Mouse (Mus musculus): ENCODE data around the gene Stoml2. TPM values are rescaled to one million over a fixed set of nuclear protein-coding genes. Genes with fewer than 3 reads are reported as not detected.
A peak's percentile ranks its signal among the peaks of the same experiment; 100 is the strongest.

Stoml2 gene
- total and polyA plus RNA-seq, 3 experiments: 97.3 to 114 (median 101) TPM

DNA sequence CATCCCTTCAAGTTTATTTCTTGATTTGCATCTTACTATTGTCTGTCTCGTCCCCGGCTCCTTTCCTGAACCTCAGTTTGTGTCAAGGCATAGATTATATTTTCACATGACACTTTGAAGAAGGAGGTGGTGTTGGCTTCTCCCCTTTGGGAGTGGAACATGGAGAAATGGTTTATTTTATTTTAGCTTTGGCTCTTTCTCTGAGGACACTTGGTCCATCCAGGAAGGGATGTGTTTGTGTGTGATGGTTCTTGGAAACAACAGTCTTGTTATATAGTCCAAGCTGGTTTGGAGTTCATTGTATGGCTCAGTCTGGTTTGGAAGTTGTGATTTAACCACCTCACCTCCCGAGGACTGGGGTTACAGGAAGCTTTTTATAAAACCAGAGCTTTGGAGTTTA is 28.2 kb upstream of the Stoml2 start:
- H3K27ac ChIP-seq: peak overlapping the region; percentile 80
- 27% methylated on average over 3 of the region's 3 CpGs for WGBS
- intact Hi-C loops (cut with DNase I): no loop called here
- peak overlapping the region; percentile 89 for H3K4me3 ChIP-seq
- no peaks in the 10 kb centered on the region; the same call in 1 of the 2 replicates for H3K36me3 ChIP-seq (ENCODE audit: control insufficient read depth, insufficient read depth, low read length)
- no peak for DNase-seq
- no peak overlapping the region for H3K9ac ChIP-seq (ENCODE audit: low read depth, low read length)
- no peaks in the 10 kb centered on the region for H3K27me3 ChIP-seq (ENCODE audit: control insufficient read depth, insufficient read depth, low read length)
- no peaks in the 10 kb centered on the region; the same call in 1 of the 2 replicates for H3K4me1 ChIP-seq (ENCODE audit: control insufficient read depth, insufficient read depth, low read length)
- H3K79me2 ChIP-seq (replicated peaks; ENCODE audit: control insufficient read depth, insufficient read depth, low read length): no peaks in the 10 kb centered on the region
- TF ChIP-seq CTCF (IDR thresholded peaks at IDR 0.05) (no peak), POLR2A (IDR thresholded peaks at IDR 0.05; ENCODE audit: insufficient read depth, low read depth, low read length) (no peak), EP300 (IDR thresholded peaks at IDR 0.05; ENCODE audit: insufficient read depth, low read depth, low read length) (no peak)

- Histone ChIP-seq H3K9ac (ENCODE audit: low read depth, low read length) (peak within 1 kb of the TSS; percentile 86), H3K4me1 (ENCODE audit: control insufficient read depth, insufficient read depth, low read length) (no peaks in the 10 kb centered on the region; the same call in 1 of the 2 replicates), H3K79me2 (replicated peaks; ENCODE audit: control insufficient read depth, insufficient read depth, low read length) (no peaks in the 10 kb centered on the region), H3K27me3 (ENCODE audit: control insufficient read depth, insufficient read depth, low read length) (no peaks in the 10 kb centered on the region), H3K36me3 (ENCODE audit: control insufficient read depth, insufficient read depth, low read length) (no peaks in the 10 kb centered on the region; the same call in 1 of the 2 replicates), H3K4me3 (peak within 1 kb of the TSS; percentile 89), H3K27ac (peak within 1 kb of the TSS; percentile 80)
- intact Hi-C loops (cut with DNase I): no loop called here
- under 1% methylated on average over 84 of the region's 90 CpGs for WGBS
- DNase-seq: peak; percentile 90 to 93
- TF ChIP-seq EP300 (IDR thresholded peaks at IDR 0.05; ENCODE audit: insufficient read depth, low read depth, low read length) (no peak), POLR2A (IDR thresholded peaks at IDR 0.05; ENCODE audit: insufficient read depth, low read depth, low read length) (peak; percentile 81)
Measured at GRCm38 (mm10) chr4:43058753-43059654, 27.5 kb upstream of the Stoml2 start, which contains the start of gene Unc13b. TSS of gene Unc13b (plus strand) at chr4:43058953.

GRCm38 (mm10) chr4:43058392-43058752 is 26.9 kb upstream of the Stoml2 start:
- no peak for DNase-seq
- intact Hi-C loops (cut with DNase I): no loop called here
- H3K4me1 ChIP-seq (ENCODE audit: control insufficient read depth, insufficient read depth, low read length): no peaks in the 10 kb centered on the region
- TF ChIP-seq CTCF (IDR thresholded peaks at IDR 0.05): no peak
- TF ChIP-seq POLR2A (IDR thresholded peaks at IDR 0.05; ENCODE audit: insufficient read depth, low read depth, low read length): no peak
- TF ChIP-seq EP300 (IDR thresholded peaks at IDR 0.05; ENCODE audit: insufficient read depth, low read depth, low read length): no peak
- 19% methylated on average over 8 of the region's 8 CpGs for WGBS
- no peak overlapping the region for H3K9ac ChIP-seq (ENCODE audit: low read depth, low read length)
- H3K36me3 ChIP-seq (ENCODE audit: control insufficient read depth, insufficient read depth, low read length): no peaks in the 10 kb centered on the region; the same call in 1 of the 2 replicates
- no peaks in the 10 kb centered on the region for H3K79me2 ChIP-seq (replicated peaks; ENCODE audit: control insufficient read depth, insufficient read depth, low read length)
- H3K4me3 ChIP-seq: peak overlapping the region; percentile 89
- no peaks in the 10 kb centered on the region for H3K27me3 ChIP-seq (ENCODE audit: control insufficient read depth, insufficient read depth, low read length)
- H3K27ac ChIP-seq: no peak overlapping the region

DNA sequence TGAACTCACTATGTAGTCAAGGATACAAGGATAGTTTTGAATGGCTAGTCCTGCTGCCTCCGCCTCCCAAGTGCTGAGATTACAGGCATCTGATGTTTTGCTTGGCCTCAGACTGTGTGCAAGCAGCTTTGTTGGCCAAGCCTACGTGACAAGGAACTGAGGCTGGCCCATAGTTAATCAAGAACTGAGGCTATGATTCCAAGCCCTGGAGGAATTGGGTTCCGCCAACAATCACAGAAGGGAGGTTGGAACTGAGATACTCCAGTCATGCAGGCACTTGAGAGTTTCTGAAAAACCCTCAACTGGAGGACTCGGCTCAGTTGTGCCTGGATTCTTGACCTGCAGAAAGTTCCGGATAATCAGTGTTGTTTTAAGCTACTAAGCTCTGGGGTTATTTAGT is 26.1 kb upstream of the Stoml2 start:
- peak in 1 of 2 experiments; percentile 37 for DNase-seq
- 77% methylated on average over 5 of the region's 5 CpGs for WGBS
- Histone ChIP-seq H3K36me3 (ENCODE audit: control insufficient read depth, insufficient read depth, low read length) (no peaks in the 10 kb centered on the region; the same call in 1 of the 2 replicates), H3K79me2 (replicated peaks; ENCODE audit: control insufficient read depth, insufficient read depth, low read length) (no peaks in the 10 kb centered on the region), H3K9ac (ENCODE audit: low read depth, low read length) (no peak overlapping the region), H3K4me3 (no peak overlapping the region), H3K4me1 (ENCODE audit: control insufficient read depth, insufficient read depth, low read length) (no peaks in the 10 kb centered on the region), H3K27ac (no peak overlapping the region), H3K27me3 (ENCODE audit: control insufficient read depth, insufficient read depth, low read length) (no peaks in the 10 kb centered on the region)
- intact Hi-C loops (cut with DNase I): no loop called here
- TF ChIP-seq EP300 (IDR thresholded peaks at IDR 0.05; ENCODE audit: insufficient read depth, low read depth, low read length) (no peak), POLR2A (IDR thresholded peaks at IDR 0.05; ENCODE audit: insufficient read depth, low read depth, low read length) (no peak), CTCF (IDR thresholded peaks at IDR 0.05) (no peak)

DNA sequence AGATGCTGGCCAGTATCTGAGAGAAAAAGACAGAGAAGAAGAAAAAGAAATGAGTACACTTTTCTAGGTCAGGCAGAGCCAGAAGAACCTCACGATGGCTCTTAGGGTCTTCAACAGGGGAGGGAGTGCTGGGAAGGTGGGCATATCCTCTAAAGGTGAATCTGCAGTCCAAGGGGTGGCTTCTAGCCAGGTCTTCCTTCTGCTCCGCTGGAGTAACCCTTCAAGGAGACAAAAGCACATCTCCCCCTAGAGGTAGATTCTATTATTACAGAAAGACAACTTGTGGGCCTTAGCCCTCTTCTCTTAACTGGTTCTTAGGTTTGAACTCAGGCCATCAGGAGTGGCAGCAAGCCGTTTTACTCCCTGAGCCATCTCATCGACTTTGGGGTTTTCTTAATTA is 21.1 kb upstream of the Stoml2 start:
- 8% methylated on average over 4 of the region's 4 CpGs for WGBS

GRCm38 (mm10) chr4:43047231-43047630 is 15.7 kb upstream of the Stoml2 start:
- H3K27ac ChIP-seq: peak overlapping the region; percentile 32; the same call in 1 of the 2 replicates
- TF ChIP-seq CTCF (IDR thresholded peaks at IDR 0.05): peak; percentile 88
- TF ChIP-seq EP300 (IDR thresholded peaks at IDR 0.05; ENCODE audit: insufficient read depth, low read depth, low read length): no peak
- no peaks in the 10 kb centered on the region for H3K27me3 ChIP-seq (ENCODE audit: control insufficient read depth, insufficient read depth, low read length)
- peak; percentile 44 to 75 for DNase-seq
- H3K9ac ChIP-seq (ENCODE audit: low read depth, low read length): no peak overlapping the region
- no peaks in the 10 kb centered on the region for H3K79me2 ChIP-seq (replicated peaks; ENCODE audit: control insufficient read depth, insufficient read depth, low read length)
- 4% methylated on average over 5 of the region's 5 CpGs for WGBS
- intact Hi-C loops (cut with DNase I): loop anchor here (1.0 to 10.0 kb wide), 4 partner anchors 68 to 375 kb away; no protein-coding TSS in a partner anchor
- H3K4me1 ChIP-seq (ENCODE audit: control insufficient read depth, insufficient read depth, low read length): peaks cover 5% of the 10 kb centered on the region
- H3K4me3 ChIP-seq: no peak overlapping the region; the same call in 1 of the 2 replicates
- no peaks in the 10 kb centered on the region for H3K36me3 ChIP-seq (ENCODE audit: control insufficient read depth, insufficient read depth, low read length)

More for the DNA sequence above, 21.1 kb upstream of the Stoml2 start:
- Histone ChIP-seq H3K9ac (ENCODE audit: low read depth, low read length) (no peak overlapping the region), H3K27ac (no peak overlapping the region), H3K79me2 (replicated peaks; ENCODE audit: control insufficient read depth, insufficient read depth, low read length) (no peaks in the 10 kb centered on the region), H3K27me3 (ENCODE audit: control insufficient read depth, insufficient read depth, low read length) (no peaks in the 10 kb centered on the region), H3K4me1 (ENCODE audit: control insufficient read depth, insufficient read depth, low read length) (no peaks in the 10 kb centered on the region), H3K36me3 (ENCODE audit: control insufficient read depth, insufficient read depth, low read length) (no peaks in the 10 kb centered on the region), H3K4me3 (no peak overlapping the region)
- peak; percentile 37 to 42 for DNase-seq
- intact Hi-C loops (cut with DNase I): no loop called here
- TF ChIP-seq EP300 (IDR thresholded peaks at IDR 0.05; ENCODE audit: insufficient read depth, low read depth, low read length) (no peak), CTCF (IDR thresholded peaks at IDR 0.05) (peak; percentile 91)
